Mouse (Mus musculus) forebrain, embryonic 13.5 days (tissue): Measurements from ENCODE around the gene St3gal3. TPM values are rescaled to one million over a fixed set of nuclear protein-coding genes. Genes with fewer than 3 reads are reported as not detected.
A peak's percentile ranks its signal among the peaks of the same experiment; 100 is the strongest.

Source experiments
- ATAC-seq: fragments of 200-750 bp; cut with Nextera tagmentation; 2 replicates; pipeline ENCODE4 v1.8.0; 2017
- H3K27ac ChIP-seq: fragments of 300-500 bp; sonication (generic); 2 replicates; pipeline ENCODE4 v1.5.1; 2015; ENCODE audit warnings: inconsistent platforms, mild to moderate bottlenecking, moderate library complexity
- H3K27me3 ChIP-seq: fragments of 300-500 bp; sonication (generic); 2 replicates; pipeline ENCODE4 v1.6.1; 2015; ENCODE audit warnings: mild to moderate bottlenecking, inconsistent platforms
- H3K36me3 ChIP-seq: fragments of 300-500 bp; sonication (generic); 2 replicates; pipeline ENCODE4 v1.6.1; 2015; ENCODE audit warnings: mild to moderate bottlenecking, inconsistent platforms; ENCODE audit not compliant: poor library complexity, severe bottlenecking
- H3K4me1 ChIP-seq: fragments of 300-500 bp; sonication (generic); 2 replicates; pipeline ENCODE4 v1.6.1; 2015; ENCODE audit warnings: inconsistent platforms
- H3K4me2 ChIP-seq: fragments of 300-500 bp; sonication (generic); 2 replicates; pipeline ENCODE4 v1.6.1; 2015; ENCODE audit warnings: inconsistent platforms, mild to moderate bottlenecking, moderate library complexity
- H3K4me3 ChIP-seq: fragments of 300-500 bp; sonication (generic); 2 replicates; pipeline ENCODE4 v1.5.1; 2015; ENCODE audit warnings: mild to moderate bottlenecking, inconsistent platforms
- H3K9ac ChIP-seq: fragments of 300-500 bp; sonication (generic); 2 replicates; pipeline ENCODE4 v1.6.1; 2015; ENCODE audit warnings: mild to moderate bottlenecking, inconsistent platforms
- H3K9me3 ChIP-seq: fragments of 300-500 bp; sonication (generic); replicated peaks from 2 replicates; pipeline ENCODE4 v1.6.1; 2016; ENCODE audit warnings: inconsistent platforms
- WGBS: fragments of 180-500 bp; shearing (Covaris S2); methylation state at CpG from one replicate; pipeline ENCODE4 v1.1.7; 2015; 5-methylcytosine and 5-hydroxymethylcytosine counted together
- polyA plus RNA-seq: library from polyadenylated mRNA; unstranded; fragments of >200 nt; fragmentation: Nextera tagmentation; extraction: Ambion mirVana; gene quantifications from 2 replicates; pipeline ENCODE4 v1.2.1, GENCODE M21; 2015

St3gal3 gene
- polyA plus RNA-seq, 1 experiment from 2014 or later: 9.2 TPM

DNA sequence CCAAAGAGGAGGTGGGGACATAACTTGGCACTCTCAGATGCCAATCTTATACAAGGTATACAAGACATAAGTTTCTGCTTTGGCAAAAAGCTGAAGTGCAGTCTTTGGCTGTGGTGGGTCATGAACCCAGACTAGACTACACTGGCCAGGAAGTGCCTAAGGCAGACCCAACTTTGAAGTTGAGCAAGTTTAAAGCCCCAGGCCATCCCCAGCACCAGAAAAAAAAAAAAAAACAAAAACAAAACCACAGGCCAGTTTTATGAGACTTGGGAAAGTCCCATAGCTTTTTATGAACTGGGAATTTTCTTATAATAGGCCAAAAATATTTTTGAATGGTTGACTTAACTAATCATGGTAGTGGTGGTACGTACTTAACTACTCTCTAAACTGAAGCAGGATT lies 700 bp upstream of the St3gal3 start:
- Histone ChIP-seq H3K27me3 (no peaks in the 10 kb centered on the region), H3K9me3 (no peaks in the 10 kb centered on the region), H3K9ac (peak overlapping the region; percentile 86), H3K4me1 (peaks cover 24% of the 10 kb centered on the region), H3K27ac (0 out of 2 replicates have a peak overlapping the region, but pooled peaks have one; percentile 35), H3K36me3 (peaks cover 44% of the 10 kb centered on the region), H3K4me2 (peak overlapping the region; percentile 84), H3K4me3 (peak overlapping the region; percentile 97)
- no peak for ATAC-seq
- WGBS: 83% methylated on average over 1 of the region's 1 CpGs

DNA sequence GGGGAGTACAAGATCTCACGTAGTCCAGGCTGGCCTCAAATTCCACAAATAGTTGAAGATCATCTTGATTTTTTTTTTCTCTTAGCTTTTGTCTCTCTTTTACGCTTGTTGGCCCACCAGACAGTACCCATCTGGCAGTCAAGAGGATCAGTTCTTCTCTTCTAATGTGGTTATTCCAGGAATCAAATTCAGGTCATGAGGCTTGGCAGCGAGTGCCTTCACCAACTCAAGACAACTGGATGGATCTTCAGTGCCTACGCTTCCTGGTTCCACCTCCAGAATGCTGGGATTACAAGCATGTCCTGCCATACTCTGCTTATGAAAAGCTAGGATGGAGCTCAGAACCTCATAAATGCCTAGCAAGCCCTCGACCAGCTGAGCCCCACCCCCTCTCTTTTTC lies 3.4 kb downstream of the St3gal3 start:
- Histone ChIP-seq H3K36me3 (peaks cover 5% of the 10 kb centered on the region), H3K27me3 (no peaks in the 10 kb centered on the region), H3K4me2 (no peak overlapping the region), H3K27ac (no peak overlapping the region), H3K4me1 (peaks cover 20% of the 10 kb centered on the region), H3K9me3 (no peaks in the 10 kb centered on the region), H3K9ac (no peak overlapping the region), H3K4me3 (no peak overlapping the region)
- no peak for ATAC-seq
- WGBS: 90% methylated on average over 5 of the region's 5 CpGs

DNA sequence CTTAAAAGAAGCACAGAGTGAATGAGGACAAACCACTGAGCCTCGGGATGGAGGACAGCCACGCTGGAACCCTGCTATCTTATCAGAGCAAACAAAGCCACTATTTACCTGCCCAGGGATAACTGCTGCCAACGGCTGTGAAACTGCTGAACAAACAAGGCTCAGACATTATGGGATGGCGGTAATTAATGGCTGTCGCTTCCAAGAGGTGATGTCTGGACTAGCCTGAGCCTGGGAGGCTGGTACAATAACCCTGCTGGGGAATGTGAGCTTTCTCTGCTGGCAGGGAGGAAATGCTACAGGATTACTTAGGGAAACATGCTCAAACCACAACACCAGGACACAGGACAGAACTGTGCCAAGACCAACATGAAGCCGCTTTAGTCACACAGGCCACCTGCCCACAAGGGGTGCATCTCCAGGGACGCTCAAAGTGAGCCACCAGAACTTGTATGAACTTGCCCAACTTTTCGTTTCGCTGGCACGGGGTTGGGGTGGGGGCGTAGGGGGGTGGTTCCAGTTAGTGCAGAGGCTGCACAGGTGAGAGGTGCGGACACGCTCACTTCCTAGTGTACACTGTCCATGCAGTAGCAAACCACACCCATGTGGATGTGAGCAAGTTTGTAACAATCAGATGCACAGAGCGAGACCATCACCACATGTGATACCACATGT lies 11.5 kb downstream of the St3gal3 start:
- 90% methylated on average over 14 of the region's 14 CpGs for WGBS
- H3K4me2 ChIP-seq: no peak overlapping the region
- H3K9me3 ChIP-seq: no peaks in the 10 kb centered on the region
- ATAC-seq: no peak
- H3K9ac ChIP-seq: no peak overlapping the region
- H3K27ac ChIP-seq: no peak overlapping the region
- no peak overlapping the region for H3K4me3 ChIP-seq
- peaks cover 4% of the 10 kb centered on the region; the same call in 1 of the 2 replicates for H3K4me1 ChIP-seq
- H3K27me3 ChIP-seq: no peaks in the 10 kb centered on the region
- H3K36me3 ChIP-seq: no peaks in the 10 kb centered on the region

DNA sequence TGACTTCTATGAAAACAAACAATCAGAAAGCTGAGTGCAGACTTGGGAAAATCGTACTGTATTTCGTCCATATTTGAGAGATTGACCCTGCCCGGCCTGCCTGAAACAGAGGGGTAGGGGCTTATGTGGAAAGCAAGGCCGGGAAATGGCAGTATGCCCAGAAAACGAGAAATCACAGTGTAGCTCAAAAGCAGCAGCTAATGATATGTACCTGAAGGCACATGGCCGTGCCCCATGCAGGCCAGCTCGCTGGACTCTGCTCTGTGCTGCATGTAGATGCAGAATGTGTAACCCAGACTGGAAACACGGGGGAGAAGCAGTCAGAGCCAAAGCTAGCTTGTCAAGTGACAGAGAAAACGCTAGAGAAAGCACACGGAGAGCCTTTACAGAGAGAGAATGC lies 12.6 kb downstream of the St3gal3 start:
- H3K4me2 ChIP-seq: no peak overlapping the region
- H3K27me3 ChIP-seq: no peaks in the 10 kb centered on the region
- H3K9ac ChIP-seq: no peak overlapping the region
- WGBS: 77% methylated on average over 10 of the region's 10 CpGs
- 0 out of 2 replicates have a peak, but pooled peaks cover 6% of the 10 kb centered on the region for H3K36me3 ChIP-seq
- H3K27ac ChIP-seq: no peak overlapping the region; the same call in 1 of the 2 replicates
- H3K4me1 ChIP-seq: peaks cover 4% of the 10 kb centered on the region; the same call in 1 of the 2 replicates
- H3K9me3 ChIP-seq: no peaks in the 10 kb centered on the region
- H3K4me3 ChIP-seq: no peak overlapping the region
- ATAC-seq: no peak

DNA sequence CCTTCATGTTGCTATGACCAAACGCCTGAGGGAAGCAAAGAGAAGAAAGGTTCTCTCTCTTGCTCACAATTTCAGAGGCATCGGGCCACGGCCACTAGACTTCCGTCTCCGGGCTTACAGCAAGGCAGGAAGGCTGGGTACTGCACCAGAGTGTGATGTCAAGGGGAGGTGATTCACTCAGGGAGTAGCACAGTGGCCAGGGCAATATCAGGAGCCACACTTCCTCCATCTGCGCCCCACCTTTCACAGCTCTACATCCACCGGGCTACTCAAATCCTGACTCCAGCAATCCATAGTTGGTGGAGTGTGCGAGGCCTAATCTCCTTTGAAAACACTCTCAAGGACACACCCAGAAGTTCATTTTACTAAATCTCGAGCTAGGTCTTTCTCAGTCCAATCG lies 17.1 kb downstream of the St3gal3 start:
- Histone ChIP-seq H3K9me3 (no peaks in the 10 kb centered on the region), H3K36me3 (0 out of 2 replicates have a peak, but pooled peaks cover 6% of the 10 kb centered on the region), H3K4me3 (no peak overlapping the region), H3K4me2 (no peak overlapping the region), H3K9ac (no peak overlapping the region), H3K27ac (no peak overlapping the region), H3K4me1 (peaks cover 4% of the 10 kb centered on the region; the same call in 1 of the 2 replicates), H3K27me3 (no peaks in the 10 kb centered on the region)
- ATAC-seq: no peak
- 95% methylated on average over 10 of the region's 10 CpGs for WGBS

DNA sequence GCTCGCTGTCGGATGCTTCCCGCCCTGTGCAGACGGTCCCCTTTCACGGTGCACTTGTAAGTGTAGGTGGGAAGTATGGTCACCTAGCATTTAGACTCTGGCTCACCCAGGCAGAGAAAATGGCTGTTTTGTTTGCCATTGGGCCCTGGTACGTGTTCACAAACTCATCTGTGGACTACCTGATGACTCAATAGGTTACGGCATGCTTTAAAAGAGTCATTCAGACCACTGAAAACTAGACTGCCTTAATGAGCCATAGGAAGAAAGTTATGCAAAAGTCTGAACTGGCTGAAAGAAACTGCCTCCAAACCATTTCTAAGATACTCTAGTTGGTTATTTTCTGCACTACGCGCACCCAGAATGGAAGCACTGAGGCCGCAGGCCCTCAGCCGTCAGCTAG lies 18.6 kb downstream of the St3gal3 start:
- no peak for ATAC-seq
- WGBS: 90% methylated on average over 11 of the region's 11 CpGs
- H3K4me3 ChIP-seq: no peak overlapping the region
- no peak overlapping the region for H3K4me2 ChIP-seq
- no peaks in the 10 kb centered on the region for H3K27me3 ChIP-seq
- no peak overlapping the region for H3K27ac ChIP-seq
- no peak overlapping the region for H3K9ac ChIP-seq
- H3K4me1 ChIP-seq: no peaks in the 10 kb centered on the region
- 0 out of 2 replicates have a peak, but pooled peaks cover 11% of the 10 kb centered on the region for H3K36me3 ChIP-seq
- H3K9me3 ChIP-seq: no peaks in the 10 kb centered on the region

DNA sequence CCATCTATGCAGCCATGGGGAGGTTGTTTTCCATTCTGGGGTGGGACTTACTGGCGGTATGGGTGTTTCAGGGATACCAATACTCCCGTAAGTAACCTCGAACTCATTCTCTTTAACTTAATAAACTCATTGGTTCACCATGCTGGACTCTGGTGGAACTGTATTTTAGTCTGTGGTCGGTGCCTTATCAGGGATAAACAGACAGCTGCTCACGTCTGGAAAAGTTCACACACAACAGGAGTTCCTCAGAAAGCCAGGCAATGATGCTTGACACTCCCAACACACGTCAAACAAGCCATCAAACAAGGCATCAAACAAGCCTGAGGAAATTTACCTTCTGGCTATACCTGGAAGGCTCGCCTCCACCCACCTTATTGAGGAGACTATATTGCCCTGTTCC lies 19.6 kb downstream of the St3gal3 start:
- Histone ChIP-seq H3K27me3 (no peaks in the 10 kb centered on the region), H3K27ac (no peak overlapping the region), H3K4me3 (no peak overlapping the region), H3K4me2 (no peak overlapping the region), H3K4me1 (no peaks in the 10 kb centered on the region), H3K9me3 (no peaks in the 10 kb centered on the region), H3K36me3 (0 out of 2 replicates have a peak, but pooled peaks cover 11% of the 10 kb centered on the region), H3K9ac (no peak overlapping the region)
- 93% methylated on average over 7 of the region's 7 CpGs for WGBS
- ATAC-seq: no peak

DNA sequence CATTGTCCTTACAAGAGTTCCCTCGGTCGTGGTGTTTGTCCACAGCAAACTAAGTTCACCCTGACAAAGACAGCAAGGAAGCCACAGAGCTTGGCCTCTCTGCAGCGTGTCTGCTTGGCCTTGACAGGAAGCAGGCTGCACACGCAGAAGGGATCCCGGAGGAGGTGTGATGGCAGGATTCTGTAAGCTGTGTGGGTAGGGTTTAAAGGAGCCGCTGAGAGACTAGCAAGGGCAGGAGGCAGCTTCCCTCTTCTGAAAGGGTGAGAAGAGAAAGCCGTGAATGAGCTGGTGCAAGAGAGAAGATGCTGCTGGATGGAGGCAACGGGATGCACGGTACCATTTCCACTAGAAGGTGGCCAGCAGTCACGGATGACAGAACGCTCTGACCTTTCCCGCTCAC lies 22.1 kb downstream of the St3gal3 start:
- Histone ChIP-seq H3K4me1 (no peaks in the 10 kb centered on the region), H3K4me2 (no peak overlapping the region), H3K36me3 (0 out of 2 replicates have a peak, but pooled peaks cover 11% of the 10 kb centered on the region), H3K4me3 (no peak overlapping the region), H3K9ac (no peak overlapping the region), H3K9me3 (no peaks in the 10 kb centered on the region; the same call in 1 of the 2 replicates), H3K27ac (no peak overlapping the region), H3K27me3 (no peaks in the 10 kb centered on the region)
- 86% methylated on average over 12 of the region's 12 CpGs for WGBS
- ATAC-seq: no peak

DNA sequence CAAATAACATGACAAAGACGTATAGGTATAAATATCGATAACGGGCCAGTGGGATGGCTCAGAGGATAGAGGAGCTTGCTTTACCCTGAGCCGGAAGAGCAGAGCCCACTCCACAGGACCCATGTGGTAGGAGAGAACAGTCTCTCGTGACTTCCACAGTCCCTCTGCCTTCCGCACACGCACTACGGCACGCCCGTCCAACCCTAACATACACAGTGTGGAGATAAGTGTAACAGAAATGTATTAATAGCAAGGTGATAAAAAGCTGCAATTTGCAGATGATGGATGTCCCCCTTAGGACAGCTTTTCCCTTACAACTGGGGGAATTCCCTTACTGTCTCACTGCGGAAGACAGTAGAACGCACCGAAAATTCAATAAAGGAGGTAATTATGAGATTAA lies 25.1 kb downstream of the St3gal3 start:
- 95% methylated on average over 13 of the region's 13 CpGs for WGBS
- Histone ChIP-seq H3K9ac (no peak overlapping the region), H3K4me1 (no peaks in the 10 kb centered on the region), H3K4me2 (no peak overlapping the region), H3K36me3 (peaks cover 15% of the 10 kb centered on the region), H3K27me3 (no peaks in the 10 kb centered on the region), H3K4me3 (no peak overlapping the region), H3K9me3 (no peaks in the 10 kb centered on the region; the same call in 1 of the 2 replicates), H3K27ac (no peak overlapping the region)
- no peak for ATAC-seq

DNA sequence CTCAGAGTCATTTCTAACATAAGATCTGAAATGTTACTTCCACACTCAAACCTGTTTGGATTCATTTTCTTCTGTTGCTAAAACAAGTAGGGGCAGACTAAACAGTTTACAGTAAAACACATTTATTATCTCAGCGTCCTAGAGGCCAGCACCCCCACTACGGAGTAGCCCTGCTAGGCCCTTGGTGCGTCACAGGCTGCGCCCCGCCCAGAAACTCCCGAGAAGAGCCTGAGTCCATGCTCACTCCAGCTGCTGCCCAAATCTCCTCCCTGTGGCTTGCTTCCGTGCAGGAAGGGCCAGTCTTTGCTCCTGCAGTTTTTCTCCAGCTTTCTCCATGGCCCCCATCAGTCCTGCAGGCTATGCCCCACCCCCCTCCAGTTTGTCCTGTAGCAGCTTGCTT lies 25.9 kb downstream of the St3gal3 start:
- Histone ChIP-seq H3K4me3 (no peak overlapping the region), H3K9me3 (no peaks in the 10 kb centered on the region; the same call in 1 of the 2 replicates), H3K27me3 (no peaks in the 10 kb centered on the region), H3K4me1 (no peaks in the 10 kb centered on the region), H3K27ac (no peak overlapping the region), H3K4me2 (no peak overlapping the region), H3K36me3 (peaks cover 15% of the 10 kb centered on the region), H3K9ac (no peak overlapping the region)
- ATAC-seq: no peak
- 86% methylated on average over 7 of the region's 7 CpGs for WGBS

DNA sequence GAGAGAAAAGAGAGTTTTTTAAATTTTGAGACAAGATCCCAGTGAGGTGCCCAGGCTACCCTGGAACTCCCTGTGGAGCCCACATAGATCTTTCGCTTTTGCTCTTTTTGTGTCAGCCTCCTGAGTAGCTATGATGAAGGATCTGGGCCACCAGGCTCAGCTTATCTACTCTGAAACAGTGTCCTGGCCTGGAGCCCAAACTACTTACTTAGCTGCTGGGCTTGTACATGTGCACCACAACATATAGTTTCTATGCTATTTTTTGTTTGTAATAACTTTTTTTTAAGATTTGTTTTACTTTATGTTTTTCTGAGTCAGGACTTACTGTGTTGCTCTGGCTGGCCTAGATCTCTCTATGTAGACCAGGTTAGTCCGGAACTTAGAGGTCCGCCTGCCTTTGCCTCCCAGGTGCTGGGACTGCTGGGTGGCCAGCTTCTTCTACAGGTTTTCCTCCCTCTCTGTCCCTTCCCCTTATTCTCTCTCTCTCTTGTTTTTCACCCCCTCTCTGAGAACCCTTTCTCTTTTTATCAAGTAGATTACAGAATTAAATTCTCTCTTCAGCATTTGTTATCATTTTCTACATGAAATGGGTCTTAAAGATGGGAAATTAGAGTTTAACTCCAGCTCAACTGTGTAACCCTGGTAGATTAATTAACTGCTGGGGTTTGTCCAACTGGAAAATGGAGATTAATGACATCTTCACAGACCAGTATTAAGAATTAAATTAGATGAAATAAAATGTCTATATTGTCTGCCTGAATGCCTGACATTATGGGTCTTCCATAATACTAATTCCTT lies 29.3 kb downstream of the St3gal3 start:
- Histone ChIP-seq H3K27me3 (no peaks in the 10 kb centered on the region), H3K9me3 (no peaks in the 10 kb centered on the region; the same call in 1 of the 2 replicates), H3K9ac (no peak overlapping the region), H3K4me2 (no peak overlapping the region), H3K36me3 (peaks cover 10% of the 10 kb centered on the region), H3K4me1 (no peaks in the 10 kb centered on the region), H3K4me3 (no peak overlapping the region), H3K27ac (no peak overlapping the region)
- no peak for ATAC-seq
- WGBS: 95% methylated on average over 3 of the region's 3 CpGs

DNA sequence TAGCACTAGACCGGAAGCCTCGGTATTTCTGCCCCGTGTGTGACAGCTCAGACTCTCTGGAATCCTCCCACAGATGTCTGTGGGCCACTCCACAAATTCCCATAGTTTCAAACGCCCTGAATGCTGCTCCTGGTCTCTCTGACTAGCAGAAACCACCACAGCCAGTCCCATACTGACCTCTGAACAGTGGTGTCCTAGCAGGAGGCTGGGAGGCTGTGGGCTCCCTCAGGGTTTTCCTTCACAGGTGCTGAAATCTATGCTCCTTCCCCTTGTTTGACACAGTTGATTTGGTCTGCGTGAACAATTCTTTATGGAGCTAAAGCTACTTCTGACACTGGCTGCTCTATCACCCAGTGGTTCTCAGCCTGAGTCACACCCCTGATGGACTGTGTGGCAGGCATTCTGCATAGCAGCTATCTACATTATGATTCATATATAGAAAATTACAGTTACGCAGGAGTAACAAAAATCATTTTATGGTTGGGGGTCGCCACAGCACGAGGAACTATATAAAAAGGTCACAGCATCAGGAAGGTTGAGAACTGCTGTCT lies 31.4 kb downstream of the St3gal3 start:
- Histone ChIP-seq H3K36me3 (peaks cover 10% of the 10 kb centered on the region), H3K9ac (no peak overlapping the region), H3K4me2 (no peak overlapping the region), H3K4me3 (no peak overlapping the region), H3K9me3 (no peaks in the 10 kb centered on the region; the same call in 1 of the 2 replicates), H3K4me1 (no peaks in the 10 kb centered on the region), H3K27me3 (no peaks in the 10 kb centered on the region), H3K27ac (no peak overlapping the region)
- ATAC-seq: no peak
- 83% methylated on average over 8 of the region's 8 CpGs for WGBS
